Mouse (Mus musculus): ENCODE measurements around the gene Esf1. TPM values are rescaled to one million over a fixed set of nuclear protein-coding genes. Genes with fewer than 3 reads are reported as not detected.

Gene Esf1
- total and polyA plus RNA-seq, 3 experiments: 27.3 to 73.2 (median 41.8) TPM

- no peaks in the 10 kb centered on the region for H3K36me3 ChIP-seq (replicated peaks in 1 of 2; ENCODE audit: control insufficient read depth in 1 of 2, insufficient read depth in 1 of 2, low read length in 1 of 2)
- H3K79me2 ChIP-seq (replicated peaks; ENCODE audit: control insufficient read depth, extremely low read depth, insufficient read depth, poor library complexity, severe bottlenecking): no peaks in the 10 kb centered on the region
- in situ Hi-C loops (cut with MboI; ENCODE audit: low pct_ligation_motif_present, low pct_unique_long_range_greater_than_20kb, low sequenced_read_pairs): no loop called here
- no peaks in the 10 kb centered on the region for H3K9me3 ChIP-seq (replicated peaks; ENCODE audit: low read length)
- H3K4me1 ChIP-seq (ENCODE audit: control insufficient read depth in 1 of 2, insufficient read depth in 2 of 2): peaks cover 9 to 50% of the 10 kb centered on the region in 2 experiments
- dilution Hi-C loops (cut with MboI; ENCODE audit: extremely low pct_ligation_motif_present, extremely low pct_unique_long_range_greater_than_20kb, low sequenced_read_pairs): no loop called here
- peak overlapping the region; percentile 37 for H3K9ac ChIP-seq (ENCODE audit: insufficient read depth, low read depth)
- peak overlapping the region; percentile 75 for H3K4me2 ChIP-seq (ENCODE audit: insufficient read depth, low read depth, poor library complexity, severe bottlenecking)
- DNase-seq (ENCODE audit: extremely low read depth): peak; percentile 90
- H3K4me3 ChIP-seq (replicated peaks in 1 of 3; ENCODE audit: low read depth in 2 of 3, low read length in 2 of 3, poor library complexity in 1 of 3): no peak overlapping the region
- TF ChIP-seq RCOR1 (conservative IDR thresholded peaks at IDR 0.05; ENCODE audit: low read depth, low read length): peak; percentile 53; the same call in 1 of the 2 replicates
- TF ChIP-seq ZC3H11A (IDR thresholded peaks at IDR 0.05; ENCODE audit: low read depth, low read length): no peak
- peak; percentile 53 for TF ChIP-seq BHLHE40 (IDR thresholded peaks at IDR 0.05; ENCODE audit: low read depth, low read length)
- TF ChIP-seq TBP (conservative IDR thresholded peaks at IDR 0.05; ENCODE audit: low read depth, low read length): peak; percentile 58
- no peak for TF ChIP-seq POLR2A (IDR thresholded peaks at IDR 0.05; ENCODE audit: low read depth, low read length)
- no peak for TF ChIP-seq MAZ (IDR thresholded peaks at IDR 0.05; ENCODE audit: low read depth, low read length)
- no peak for TF ChIP-seq ZKSCAN1 (IDR thresholded peaks at IDR 0.05; ENCODE audit: borderline replicate concordance, low read depth, low read length)
- TF ChIP-seq ZMIZ1 (IDR thresholded peaks at IDR 0.05; ENCODE audit: low read depth, low read length): no peak
- no peak; the same call in 1 of the 2 replicates for TF ChIP-seq ZNF384 (IDR thresholded peaks at IDR 0.05; ENCODE audit: low read depth, low read length)
- 0 out of 2 replicates have a peak, but pooled peaks have one; percentile 63 for TF ChIP-seq MAFK (IDR thresholded peaks at IDR 0.05; ENCODE audit: insufficient replicate concordance, low read length)
- TF ChIP-seq SMC3 (IDR thresholded peaks at IDR 0.05; ENCODE audit: low read depth, low read length): no peak
- no peak for TF ChIP-seq SIN3A (IDR thresholded peaks at IDR 0.05; ENCODE audit: low read length)
- TF ChIP-seq JUN (IDR thresholded peaks at IDR 0.05; ENCODE audit: insufficient read depth, low read depth, low read length): peak; percentile 26; the same call in 1 of the 2 replicates
- peak; percentile 84 for TF ChIP-seq EP300 (IDR thresholded peaks at IDR 0.05; ENCODE audit: low read length)
- peak; percentile 31; the same call in 1 of the 2 replicates for TF ChIP-seq ELF1 (IDR thresholded peaks at IDR 0.05; ENCODE audit: low read depth, low read length)
- peak; percentile 40; the same call in 1 of the 2 replicates for TF ChIP-seq CHD2 (IDR thresholded peaks at IDR 0.05; ENCODE audit: low read length)
- no peak for TF ChIP-seq NRF1 (IDR thresholded peaks at IDR 0.05; ENCODE audit: low read depth, low read length)
- peak; percentile 77; the same call in 1 of the 2 replicates for TF ChIP-seq CHD1 (IDR thresholded peaks at IDR 0.05; ENCODE audit: low read depth, low read length)
- no peak; the same call in none of the 2 replicates for TF ChIP-seq RAD21 (IDR thresholded peaks at IDR 0.05; ENCODE audit: low read depth, low read length)
- 0 out of 2 replicates have a peak, but pooled peaks have one; percentile 26 for TF ChIP-seq KAT2A (IDR thresholded peaks at IDR 0.05; ENCODE audit: insufficient replicate concordance, low read length)
- TF ChIP-seq HCFC1 (IDR thresholded peaks at IDR 0.05; ENCODE audit: low read depth, low read length): no peak
- no peak for TF ChIP-seq USF2 (conservative IDR thresholded peaks at IDR 0.05; ENCODE audit: low read depth, low read length)
- no peak for TF ChIP-seq USF1 (IDR thresholded peaks at IDR 0.05; ENCODE audit: low read depth, low read length)
- peak; percentile 85 for TF ChIP-seq IRF4 (IDR thresholded peaks at IDR 0.05; ENCODE audit: low read depth, low read length)
- no peak for TF ChIP-seq POLR2AphosphoS2 (IDR thresholded peaks at IDR 0.05; ENCODE audit: low read depth, low read length)
- no peak for TF ChIP-seq GABPA (IDR thresholded peaks at IDR 0.05; ENCODE audit: insufficient replicate concordance, low read depth, low read length)
- no peak; the same call in 1 of the 2 replicates for TF ChIP-seq MYC (IDR thresholded peaks at IDR 0.05; ENCODE audit: low read depth, low read length)
- TF ChIP-seq NELFE (IDR thresholded peaks at IDR 0.05; ENCODE audit: low read depth, low read length): no peak
- TF ChIP-seq JUND (conservative IDR thresholded peaks at IDR 0.05; ENCODE audit: low read depth, low read length): no peak; the same call in 1 of the 2 replicates
- no peak; the same call in 1 of the 2 replicates for TF ChIP-seq TCF12 (IDR thresholded peaks at IDR 0.05; ENCODE audit: low read depth, low read length)
- TF ChIP-seq MAX (IDR thresholded peaks at IDR 0.05; ENCODE audit: low read length): no peak
- no peak for TF ChIP-seq PAX5 (IDR thresholded peaks at IDR 0.05; ENCODE audit: low read length)
- peak; percentile 74 for TF ChIP-seq ETS1 (conservative IDR thresholded peaks at IDR 0.05; ENCODE audit: low read depth, low read length)
- TF ChIP-seq UBTF (IDR thresholded peaks at IDR 0.05; ENCODE audit: low read depth, low read length): no peak
- TF ChIP-seq MEF2A (IDR thresholded peaks at IDR 0.05; ENCODE audit: borderline replicate concordance, low read depth, low read length): peak; percentile 95
- no peak for TF ChIP-seq E2F4 (IDR thresholded peaks at IDR 0.05; ENCODE audit: insufficient replicate concordance, low read depth, low read length)
- TF ChIP-seq CTCF (conservative IDR thresholded peaks at IDR 0.05 in 1 of 2, IDR thresholded peaks at IDR 0.05 in 1 of 2; ENCODE audit: low read depth in 2 of 2, low read length in 2 of 2): no peak
- no peak for TF ChIP-seq MXI1 (IDR thresholded peaks at IDR 0.05; ENCODE audit: low read depth, low read length)
- H3K27me3 ChIP-seq (replicated peaks): no peaks in the 10 kb centered on the region
- peak overlapping the region; percentile 95 for H3K27ac ChIP-seq (ENCODE audit: insufficient read depth, low read depth)
Observed at GRCm38 (mm10) chr2:140100551-140101474, 69.6 kb downstream of the Esf1 start.
